Mouse (Mus musculus) myocyte (in vitro differentiated cells): ENCODE measurements around the gene Rbfox2. TPM values are rescaled to one million over a fixed set of nuclear protein-coding genes. Genes with fewer than 3 reads are reported as not detected.

Source experiments
- H3K27me3 ChIP-seq: one replicate; pipeline ENCODE4 v1.6.1; 2011; ENCODE audit not compliant: control insufficient read depth, insufficient read depth, insufficient read length
- H3K36me3 ChIP-seq: one replicate; pipeline ENCODE4 v1.6.1; 2011; ENCODE audit not compliant: control insufficient read depth, insufficient read depth
- H3K4me2 ChIP-seq: one replicate; pipeline ENCODE4 v1.6.1; 2011; ENCODE audit warnings: low read depth, control low read depth
- H3K4me3 ChIP-seq: one replicate; pipeline ENCODE4 v1.5.1; 2011; ENCODE audit warnings: mild to moderate bottlenecking, control low read depth, moderate library complexity
- H3K79me2 ChIP-seq: one replicate; pipeline ENCODE4 v1.6.1; 2011; ENCODE audit not compliant: control insufficient read depth, insufficient read depth
- H3ac ChIP-seq: one replicate; pipeline ENCODE4 v1.6.1; 2011; ENCODE audit not compliant: control insufficient read depth, insufficient read length
- CEBPB ChIP-seq: IDR thresholded peaks from 2 replicates; pipeline ENCODE4 v1.6.1; 2011; ENCODE audit warnings: mild to moderate bottlenecking, moderate library complexity; ENCODE audit not compliant: poor library complexity, insufficient read depth, severe bottlenecking
- E2F4 ChIP-seq: IDR thresholded peaks from one replicate; pipeline ENCODE4 v1.6.1; 2011; ENCODE audit warnings: mild to moderate bottlenecking, control low read depth, moderate library complexity; ENCODE audit not compliant: insufficient read depth
- MAX ChIP-seq: IDR thresholded peaks from one replicate; pipeline ENCODE4 v1.6.1; 2011; ENCODE audit warnings: low read depth, mild to moderate bottlenecking, control low read depth
- MYOD1 ChIP-seq, 3 experiments: IDR thresholded peaks; one replicate each; pipeline ENCODE4 v1.6.1; 2011; ENCODE audit warnings: control low read depth in 2 of 3, low read depth in 2 of 3, mild to moderate bottlenecking in 2 of 3, moderate library complexity in 1 of 3; ENCODE audit not compliant: insufficient read length in 2 of 3, control insufficient read depth in 1 of 3
- MYOG ChIP-seq, 3 experiments: IDR thresholded peaks; one replicate each; pipeline ENCODE4 v1.6.1; 2011; ENCODE audit warnings: control low read depth in 2 of 3, low read depth in 2 of 3, mild to moderate bottlenecking in 2 of 3; ENCODE audit not compliant: insufficient read length in 2 of 3, control insufficient read depth in 1 of 3, insufficient read depth in 1 of 3
- POLR2A ChIP-seq: IDR thresholded peaks from one replicate; pipeline ENCODE4 v1.6.1; 2011; ENCODE audit warnings: low read depth, mild to moderate bottlenecking, control low read depth, moderate library complexity; ENCODE audit not compliant: insufficient read length
- POLR2AphosphoS2 ChIP-seq: IDR thresholded peaks from one replicate; pipeline ENCODE4 v1.6.1; 2011; ENCODE audit warnings: low read depth, control low read depth; ENCODE audit not compliant: insufficient read length
- REST ChIP-seq: IDR thresholded peaks from one replicate; pipeline ENCODE4 v1.6.1; 2011; ENCODE audit warnings: mild to moderate bottlenecking, control low read depth, moderate library complexity; ENCODE audit not compliant: insufficient read depth, insufficient read length
- SRF ChIP-seq: IDR thresholded peaks from one replicate; pipeline ENCODE4 v1.6.1; 2011; ENCODE audit warnings: low read depth; ENCODE audit not compliant: control insufficient read depth, insufficient read length
- TCF12 ChIP-seq: IDR thresholded peaks from one replicate; pipeline ENCODE4 v1.6.1; 2011; ENCODE audit warnings: mild to moderate bottlenecking, control low read depth; ENCODE audit not compliant: poor library complexity, insufficient read depth, severe bottlenecking
- TCF3 ChIP-seq: IDR thresholded peaks from one replicate; pipeline ENCODE4 v1.6.1; 2011; ENCODE audit warnings: low read depth, control low read depth; ENCODE audit not compliant: insufficient read length
- USF1 ChIP-seq: IDR thresholded peaks from one replicate; pipeline ENCODE4 v1.6.1; 2011; ENCODE audit warnings: low read depth, mild to moderate bottlenecking, control low read depth, moderate library complexity
- polyA plus RNA-seq: library from polyadenylated mRNA; unstranded; fragments of >200 nt; fragmentation: generic; extraction: Trizol; gene quantifications from one replicate; pipeline ENCODE4 v1.2.1, GENCODE M21; 2012; ENCODE audit warnings: missing spikeins

The Rbfox2 gene
- polyA plus RNA-seq, 1 experiment = 136 TPM

DNA sequence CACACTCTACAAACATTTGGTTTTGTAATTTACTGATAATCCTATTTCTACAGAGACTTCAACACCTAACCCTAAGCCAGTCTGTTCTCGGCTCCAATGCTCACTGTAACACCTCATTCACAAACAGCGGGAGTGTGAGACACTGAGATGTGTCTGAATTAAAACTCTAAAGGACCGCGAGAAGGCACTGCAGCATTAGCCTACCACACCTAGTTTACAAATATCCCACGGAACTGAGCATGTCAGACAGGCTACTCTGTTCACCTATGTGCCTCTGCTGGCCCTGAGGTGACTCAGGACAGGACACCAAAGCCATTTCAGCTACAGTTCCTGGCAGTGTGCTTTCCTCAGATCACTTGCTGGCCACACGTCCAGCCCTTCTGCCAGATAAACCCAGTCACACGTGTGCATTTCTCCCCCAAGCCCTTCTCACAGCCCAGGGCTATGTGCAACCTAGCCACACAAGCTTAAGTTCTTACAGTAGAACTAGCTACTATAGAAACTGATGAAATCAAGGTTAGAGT is 79.9 kb downstream of the Rbfox2 start:
- Histone ChIP-seq H3ac (no peak overlapping the region), H3K36me3 (no peaks in the 10 kb centered on the region), H3K79me2 (peaks cover 50% of the 10 kb centered on the region), H3K4me3 (no peak overlapping the region), H3K4me2 (no peak overlapping the region), H3K27me3 (no peaks in the 10 kb centered on the region)
- no peak for TF ChIP-seq MYOD1 (IDR thresholded peaks at IDR 0.05; ENCODE audit: control insufficient read depth in 1 of 3, insufficient read length in 2 of 3, low read depth in 2 of 3)
- TF ChIP-seq POLR2A = no peak
- TF ChIP-seq USF1 = no peak
- no peak for TF ChIP-seq MYOG (IDR thresholded peaks at IDR 0.05; ENCODE audit: control insufficient read depth in 1 of 3, insufficient read depth in 1 of 3, insufficient read length in 2 of 3, low read depth in 2 of 3)
- no peak for TF ChIP-seq MAX
- TF ChIP-seq CEBPB = no peak
- TF ChIP-seq E2F4 = no peak
- TF ChIP-seq TCF3 = no peak
- no peak for TF ChIP-seq POLR2AphosphoS2

DNA sequence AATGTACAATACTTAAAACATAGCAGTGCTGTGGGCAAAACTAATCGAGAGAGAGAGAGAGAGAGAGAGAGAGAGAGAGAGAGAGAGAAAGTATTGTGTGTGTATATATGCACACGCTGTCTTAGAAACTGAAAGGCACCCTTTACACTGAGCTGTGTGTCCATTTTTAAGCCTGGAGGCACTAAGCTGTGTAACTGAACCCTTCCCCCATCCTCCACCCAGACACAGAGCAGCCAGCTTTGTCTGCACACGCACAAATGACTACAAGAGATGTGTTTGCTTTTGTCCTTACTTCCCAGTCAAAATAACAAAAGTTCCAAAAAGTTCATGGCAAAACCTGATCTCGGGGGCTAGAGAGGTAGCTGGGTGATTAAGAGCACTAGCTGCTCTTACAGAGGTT is 80.9 kb downstream of the Rbfox2 start:
- H3K4me3 ChIP-seq = no peak overlapping the region
- TF ChIP-seq MYOD1 (IDR thresholded peaks at IDR 0.05; ENCODE audit: control insufficient read depth in 1 of 3, insufficient read length in 2 of 3, low read depth in 2 of 3) = no peak
- no peak for TF ChIP-seq E2F4
- TF ChIP-seq USF1 = no peak
- TF ChIP-seq TCF3 = no peak
- TF ChIP-seq SRF = no peak
- TF ChIP-seq CEBPB = no peak
- no peak for TF ChIP-seq REST
- TF ChIP-seq MAX = no peak
- no peak for TF ChIP-seq TCF12
- no peak for TF ChIP-seq POLR2A
- no peak for TF ChIP-seq MYOG (IDR thresholded peaks at IDR 0.05; ENCODE audit: control insufficient read depth in 1 of 3, insufficient read depth in 1 of 3, insufficient read length in 2 of 3, low read depth in 2 of 3)
- TF ChIP-seq POLR2AphosphoS2 = no peak
- no peak overlapping the region for H3K4me2 ChIP-seq
- peaks cover 55% of the 10 kb centered on the region for H3K79me2 ChIP-seq
- no peaks in the 10 kb centered on the region for H3K36me3 ChIP-seq
- no peaks in the 10 kb centered on the region for H3K27me3 ChIP-seq
- H3ac ChIP-seq = no peak overlapping the region

DNA sequence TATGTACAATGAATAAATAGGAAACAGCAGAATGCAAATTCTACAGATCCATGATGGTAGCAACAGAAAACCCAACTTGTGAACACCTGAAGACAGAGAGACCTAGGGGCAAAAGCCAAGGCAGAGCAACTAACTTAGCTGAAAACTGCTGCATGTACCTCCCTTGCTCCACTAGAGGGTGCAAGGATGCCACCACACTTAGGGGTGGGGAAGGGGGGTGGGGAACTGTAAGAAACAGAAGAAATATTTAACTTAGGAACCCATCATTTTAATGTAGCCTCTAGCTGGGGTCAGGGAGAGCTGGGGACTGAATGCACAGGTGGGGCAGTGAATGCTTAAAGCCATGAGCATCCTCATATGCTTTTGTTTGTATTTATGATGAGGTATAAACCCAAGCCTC is 81.5 kb downstream of the Rbfox2 start:
- Histone ChIP-seq H3K79me2 (peaks cover 57% of the 10 kb centered on the region), H3K36me3 (no peaks in the 10 kb centered on the region)

DNA sequence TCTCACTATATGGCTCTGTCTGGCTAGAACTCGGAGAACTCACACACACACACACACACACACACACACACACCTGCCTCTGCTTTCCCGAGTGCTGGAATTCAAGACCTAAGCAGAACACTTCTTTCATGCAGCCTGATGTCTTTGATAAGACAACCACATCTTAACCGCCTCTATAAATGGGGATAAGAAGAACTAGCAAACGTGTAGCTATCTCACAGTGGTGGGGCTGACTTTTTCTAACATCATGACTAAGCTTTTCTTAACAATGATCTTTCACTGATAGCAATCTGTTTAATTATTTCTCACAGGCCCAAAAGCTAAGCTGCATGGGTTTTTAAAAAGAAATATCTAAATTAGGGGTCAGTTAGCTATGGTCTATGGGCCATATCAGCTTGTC is 86.0 kb downstream of the Rbfox2 start:
- Histone ChIP-seq H3K36me3 (no peaks in the 10 kb centered on the region), H3ac (no peak overlapping the region), H3K79me2 (peaks cover 80% of the 10 kb centered on the region), H3K27me3 (no peaks in the 10 kb centered on the region), H3K4me2 (peak overlapping the region; percentile 59), H3K4me3 (no peak overlapping the region)
- TF ChIP-seq E2F4 (no peak), POLR2A (no peak)

More for the DNA sequence above, 81.5 kb downstream of the Rbfox2 start:
- no peak for TF ChIP-seq E2F4
- no peak for TF ChIP-seq REST
- TF ChIP-seq TCF3 = no peak
- no peak for TF ChIP-seq MYOD1 (IDR thresholded peaks at IDR 0.05; ENCODE audit: control insufficient read depth in 1 of 3, insufficient read length in 2 of 3, low read depth in 2 of 3)
- TF ChIP-seq POLR2AphosphoS2 = no peak
- no peak for TF ChIP-seq POLR2A
- no peak for TF ChIP-seq TCF12
- TF ChIP-seq USF1 = no peak
- TF ChIP-seq SRF = no peak
- TF ChIP-seq CEBPB = no peak
- TF ChIP-seq MYOG (IDR thresholded peaks at IDR 0.05; ENCODE audit: control insufficient read depth in 1 of 3, insufficient read depth in 1 of 3, insufficient read length in 2 of 3, low read depth in 2 of 3) = no peak
- TF ChIP-seq MAX = no peak
- Histone ChIP-seq H3K4me2 (no peak overlapping the region), H3ac (no peak overlapping the region), H3K4me3 (no peak overlapping the region), H3K27me3 (no peaks in the 10 kb centered on the region)

DNA sequence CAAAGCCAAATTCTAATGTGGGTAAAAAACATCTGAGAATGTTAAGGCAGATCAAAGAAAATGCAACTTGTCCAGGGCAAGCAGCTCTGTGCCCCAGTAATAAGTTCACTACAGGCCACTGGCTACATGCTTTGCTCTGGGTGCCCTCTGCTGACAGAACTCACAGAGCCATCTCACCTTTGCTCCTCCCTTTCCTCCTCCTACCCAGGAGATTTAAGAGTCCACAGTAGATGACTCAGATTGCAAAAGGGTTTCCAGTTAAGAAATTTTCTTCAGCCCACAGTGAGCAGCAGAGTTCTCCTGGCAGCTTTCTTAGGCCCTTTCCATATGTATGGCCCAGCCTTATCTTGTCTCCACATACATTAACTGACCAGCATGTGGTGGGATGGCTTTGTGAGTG is 86.7 kb downstream of the Rbfox2 start:
- no peak overlapping the region for H3K4me3 ChIP-seq
- no peaks in the 10 kb centered on the region for H3K36me3 ChIP-seq
- no peaks in the 10 kb centered on the region for H3K27me3 ChIP-seq
- no peak for TF ChIP-seq POLR2A
- TF ChIP-seq E2F4 = no peak
- TF ChIP-seq TCF12 = no peak
- peak; percentile 75 for TF ChIP-seq POLR2AphosphoS2
- TF ChIP-seq REST = no peak
- no peak for TF ChIP-seq MYOG (IDR thresholded peaks at IDR 0.05; ENCODE audit: control insufficient read depth in 1 of 3, insufficient read depth in 1 of 3, insufficient read length in 2 of 3, low read depth in 2 of 3)
- TF ChIP-seq MYOD1 (IDR thresholded peaks at IDR 0.05; ENCODE audit: control insufficient read depth in 1 of 3, insufficient read length in 2 of 3, low read depth in 2 of 3) = peak in 1 of 3 experiments; percentile 19
- no peak for TF ChIP-seq SRF
- peak; percentile 66; the same call in 1 of the 2 replicates for TF ChIP-seq CEBPB
- H3K79me2 ChIP-seq = peaks cover 74% of the 10 kb centered on the region
- no peak overlapping the region for H3ac ChIP-seq
- H3K4me2 ChIP-seq = peak overlapping the region; percentile 71
